Mouse (Mus musculus) midbrain, embryonic 16.5 days (tissue): ENCODE data around the gene Mllt11. TPM values are rescaled to one million over a fixed set of nuclear protein-coding genes. Genes with fewer than 3 reads are reported as not detected.
A peak's percentile ranks its signal among the peaks of the same experiment; 100 is the strongest.

Experiments used
- ATAC-seq: fragments of 200-750 bp; cut with Nextera tagmentation; 2 replicates; pipeline ENCODE4 v1.8.0; 2017; ENCODE audit warnings: moderate TSS enrichment
- H3K27ac ChIP-seq: fragments of 300-500 bp; sonication (generic); 2 replicates; pipeline ENCODE4 v1.5.1; 2014; ENCODE audit warnings: mild to moderate bottlenecking, low read length, mixed read lengths
- H3K27me3 ChIP-seq: fragments of 300-500 bp; sonication (generic); 2 replicates; pipeline ENCODE4 v1.6.1; 2014; ENCODE audit warnings: low read depth, low read length, mixed read lengths; ENCODE audit not compliant: control insufficient read depth, insufficient read depth
- H3K36me3 ChIP-seq: fragments of 300-500 bp; sonication (generic); 2 replicates; pipeline ENCODE4 v1.6.1; 2014; ENCODE audit warnings: mild to moderate bottlenecking, low read length, moderate library complexity, mixed read lengths; ENCODE audit not compliant: control insufficient read depth, insufficient read depth
- H3K4me1 ChIP-seq: fragments of 300-500 bp; sonication (generic); 2 replicates; pipeline ENCODE4 v1.6.1; 2014; ENCODE audit warnings: mild to moderate bottlenecking, low read length, mixed read lengths; ENCODE audit not compliant: control insufficient read depth, insufficient read depth
- H3K4me2 ChIP-seq: fragments of 300-500 bp; sonication (generic); 2 replicates; pipeline ENCODE4 v1.6.1; 2014; ENCODE audit warnings: mild to moderate bottlenecking, low read length, mixed read lengths
- H3K4me3 ChIP-seq: fragments of 300-500 bp; sonication (generic); 2 replicates; pipeline ENCODE4 v1.5.1; 2014; ENCODE audit warnings: low read depth, mild to moderate bottlenecking, low read length, moderate library complexity, mixed read lengths
- H3K9ac ChIP-seq: fragments of 300-500 bp; sonication (generic); 2 replicates; pipeline ENCODE4 v1.6.1; 2014; ENCODE audit warnings: low read depth, low read length, mixed read lengths
- H3K9me3 ChIP-seq: fragments of 300-500 bp; sonication (generic); replicated peaks from 2 replicates; pipeline ENCODE4 v1.6.1; 2014; ENCODE audit warnings: mild to moderate bottlenecking, low read length, mixed read lengths; ENCODE audit not compliant: control insufficient read depth, poor library complexity, severe bottlenecking
- WGBS: fragments of 180-500 bp; shearing (Covaris S2); extraction: QIAGEN DNeasy Blood & Tissue Kit; methylation state at CpG from one replicate; pipeline ENCODE4 v1.1.7; 2014; 5-methylcytosine and 5-hydroxymethylcytosine counted together
- polyA plus RNA-seq: library from polyadenylated mRNA; unstranded; fragments of >200 nt; fragmentation: Nextera tagmentation; extraction: Ambion mirVana; gene quantifications from 2 replicates; pipeline ENCODE4 v1.2.1, GENCODE M21; 2015

The Mllt11 gene
- polyA plus RNA-seq, 1 experiment from 2014 or later = 438 TPM

GRCm38 (mm10) chr3:95186100-95186499, 45.9 kb downstream of the Mllt11 start:
- WGBS = 93% methylated on average over 2 of the region's 2 CpGs
- no peaks in the 10 kb centered on the region for H3K4me1 ChIP-seq
- ATAC-seq = no peak
- H3K27ac ChIP-seq = no peak overlapping the region
- H3K27me3 ChIP-seq = no peaks in the 10 kb centered on the region
- H3K9ac ChIP-seq = no peak overlapping the region
- H3K36me3 ChIP-seq = peaks cover 16% of the 10 kb centered on the region
- H3K9me3 ChIP-seq = no peaks in the 10 kb centered on the region
- H3K4me2 ChIP-seq = no peak overlapping the region
- no peak overlapping the region for H3K4me3 ChIP-seq

GRCm38 (mm10) chr3:95184796-95185577, 47.0 kb downstream of the Mllt11 start:
- no peak for ATAC-seq
- H3K4me1 ChIP-seq = no peaks in the 10 kb centered on the region
- no peak overlapping the region for H3K27ac ChIP-seq
- no peaks in the 10 kb centered on the region for H3K9me3 ChIP-seq
- no peak overlapping the region for H3K9ac ChIP-seq
- no peaks in the 10 kb centered on the region for H3K27me3 ChIP-seq
- H3K4me3 ChIP-seq = no peak overlapping the region
- peaks cover 16% of the 10 kb centered on the region for H3K36me3 ChIP-seq
- WGBS = 95% methylated on average over 9 of the region's 9 CpGs
- no peak overlapping the region for H3K4me2 ChIP-seq

DNA sequence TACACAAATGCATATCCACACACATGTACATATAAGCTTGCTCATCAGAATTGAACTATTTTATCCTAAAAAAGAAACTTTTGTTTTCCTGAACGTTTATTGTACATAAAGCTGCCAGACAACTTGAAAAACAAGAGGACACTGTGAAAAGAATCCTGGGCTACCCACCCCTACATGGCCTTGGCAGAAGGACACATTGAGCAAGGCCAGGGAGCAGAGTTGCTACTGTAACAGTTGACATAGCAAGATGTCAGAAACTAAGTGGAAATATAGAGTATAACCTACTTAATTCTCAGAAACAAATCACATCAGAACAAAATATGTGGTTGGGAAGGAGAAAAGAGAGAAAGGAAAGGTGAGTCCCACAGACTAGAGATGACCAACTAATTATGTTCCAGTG, 50.1 kb downstream of the Mllt11 start:
- H3K4me3 ChIP-seq = no peak overlapping the region
- H3K36me3 ChIP-seq = peaks cover 3% of the 10 kb centered on the region; the same call in 1 of the 2 replicates
- H3K4me2 ChIP-seq = no peak overlapping the region
- no peak overlapping the region for H3K27ac ChIP-seq
- 58% methylated on average over 1 of the region's 1 CpGs for WGBS
- no peak overlapping the region for H3K9ac ChIP-seq
- no peaks in the 10 kb centered on the region for H3K4me1 ChIP-seq
- no peaks in the 10 kb centered on the region for H3K27me3 ChIP-seq
- no peaks in the 10 kb centered on the region for H3K9me3 ChIP-seq
- ATAC-seq = no peak

- Histone ChIP-seq H3K9ac (no peak overlapping the region), H3K9me3 (no peaks in the 10 kb centered on the region), H3K4me1 (no peaks in the 10 kb centered on the region), H3K4me2 (no peak overlapping the region), H3K36me3 (no peaks in the 10 kb centered on the region), H3K4me3 (no peak overlapping the region), H3K27me3 (no peaks in the 10 kb centered on the region), H3K27ac (no peak overlapping the region)
- WGBS = 72% methylated on average over 3 of the region's 3 CpGs
- ATAC-seq = no peak
Measured at GRCm38 (mm10) chr3:95179890-95180289, 52.1 kb downstream of the Mllt11 start.

DNA sequence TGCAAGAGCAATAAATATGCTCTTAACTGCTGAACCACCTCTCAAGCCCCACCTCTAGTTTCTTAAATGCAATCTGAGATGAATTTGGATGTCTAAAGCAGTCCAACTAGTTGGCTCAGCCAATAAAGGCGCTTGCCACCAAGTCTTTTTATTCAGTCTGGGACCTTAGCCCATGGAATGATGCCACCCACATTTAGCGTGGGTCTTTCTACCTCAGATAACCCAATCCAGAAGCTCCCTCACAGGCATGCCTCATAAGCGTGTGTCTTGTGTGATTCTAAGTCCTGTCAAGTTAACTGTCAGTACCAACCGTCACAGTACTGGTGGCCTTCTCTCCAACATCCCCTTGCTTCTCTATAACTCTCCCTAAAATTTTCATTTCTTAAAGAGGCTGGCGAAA, 53.0 kb downstream of the Mllt11 start:
- no peak overlapping the region for H3K27ac ChIP-seq
- H3K27me3 ChIP-seq = no peaks in the 10 kb centered on the region
- no peak overlapping the region for H3K4me2 ChIP-seq
- ATAC-seq = no peak
- WGBS = 88% methylated on average over 5 of the region's 5 CpGs
- 0 out of 2 replicates have a peak, but pooled peaks cover 1% of the 10 kb centered on the region for H3K4me1 ChIP-seq
- H3K9ac ChIP-seq = no peak overlapping the region
- H3K36me3 ChIP-seq = no peaks in the 10 kb centered on the region
- H3K4me3 ChIP-seq = no peak overlapping the region
- H3K9me3 ChIP-seq = no peaks in the 10 kb centered on the region

- Histone ChIP-seq H3K27ac (no peak overlapping the region), H3K4me1 (peaks cover 6% of the 10 kb centered on the region), H3K4me3 (no peak overlapping the region), H3K9me3 (no peaks in the 10 kb centered on the region), H3K9ac (no peak overlapping the region), H3K36me3 (peaks cover 4% of the 10 kb centered on the region; the same call in 1 of the 2 replicates), H3K27me3 (no peaks in the 10 kb centered on the region), H3K4me2 (no peak overlapping the region)
- no peak for ATAC-seq
- 84% methylated on average over 6 of the region's 6 CpGs for WGBS
Measured at GRCm38 (mm10) chr3:95177583-95177982, 54.4 kb downstream of the Mllt11 start.

DNA sequence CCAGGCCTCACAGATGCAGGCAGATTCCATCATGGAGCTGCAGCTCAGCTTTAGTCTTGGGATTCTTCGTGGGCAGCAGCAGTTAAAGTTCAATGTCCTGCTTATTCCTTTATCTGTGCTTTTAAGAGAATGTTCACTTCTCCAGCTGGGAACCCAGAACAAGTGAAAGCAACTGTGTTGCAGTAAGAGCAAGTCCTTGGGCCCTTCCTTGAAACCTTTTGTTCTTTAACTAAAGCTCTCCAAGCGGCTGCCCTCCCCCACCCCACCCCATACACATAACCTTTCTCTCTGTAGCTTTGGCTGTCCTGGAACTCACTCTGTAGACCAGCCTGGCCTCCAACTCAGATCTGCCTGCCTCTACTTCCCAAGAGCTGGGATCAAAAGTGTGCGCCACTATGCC, 55.5 kb downstream of the Mllt11 start:
- no peak overlapping the region for H3K27ac ChIP-seq
- no peak overlapping the region for H3K9ac ChIP-seq
- no peak overlapping the region for H3K4me2 ChIP-seq
- H3K4me1 ChIP-seq = peaks cover 6% of the 10 kb centered on the region
- ATAC-seq = no peak
- peaks cover 3% of the 10 kb centered on the region; the same call in 1 of the 2 replicates for H3K27me3 ChIP-seq
- H3K9me3 ChIP-seq = no peaks in the 10 kb centered on the region
- 51% methylated on average over 3 of the region's 3 CpGs for WGBS
- peaks cover 14% of the 10 kb centered on the region for H3K36me3 ChIP-seq
- no peak overlapping the region for H3K4me3 ChIP-seq

DNA sequence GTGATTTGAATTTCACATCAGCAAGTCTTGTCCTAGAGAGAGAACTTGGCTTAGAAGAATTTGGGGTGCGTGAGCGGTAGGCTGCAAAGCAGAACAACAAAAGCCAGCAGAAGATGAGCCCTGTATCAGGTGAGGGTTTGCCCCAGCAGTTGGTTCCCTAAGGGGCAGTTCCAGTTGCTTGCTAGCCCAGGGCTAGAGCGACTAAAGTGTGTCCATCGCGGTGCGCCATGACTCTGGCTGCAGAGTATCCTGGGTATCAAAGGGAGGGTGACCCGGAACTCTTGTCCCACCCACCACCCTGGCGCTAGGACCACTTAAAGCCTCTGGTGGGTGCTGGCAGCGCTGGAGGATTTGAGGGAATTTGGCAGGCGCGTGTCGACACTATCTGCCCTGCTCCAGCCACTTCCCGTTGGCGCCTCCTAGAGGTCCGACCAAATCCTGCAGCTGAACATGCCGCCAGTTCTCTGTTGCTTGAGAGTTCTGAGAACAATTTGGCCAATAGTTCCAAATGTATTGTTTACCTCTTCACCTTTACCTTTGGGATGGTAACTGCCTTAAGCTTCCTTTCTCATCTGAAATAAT, 57.9 kb downstream of the Mllt11 start:
- Histone ChIP-seq H3K9ac (no peak overlapping the region), H3K4me3 (no peak overlapping the region), H3K9me3 (no peaks in the 10 kb centered on the region), H3K4me1 (peaks cover 6% of the 10 kb centered on the region), H3K27me3 (peaks cover 11% of the 10 kb centered on the region), H3K27ac (no peak overlapping the region), H3K4me2 (peak overlapping the region; percentile 24; the same call in 1 of the 2 replicates), H3K36me3 (peaks cover 29% of the 10 kb centered on the region)
- ATAC-seq = peak; percentile 41
- 5% methylated on average over 16 of the region's 16 CpGs for WGBS

DNA sequence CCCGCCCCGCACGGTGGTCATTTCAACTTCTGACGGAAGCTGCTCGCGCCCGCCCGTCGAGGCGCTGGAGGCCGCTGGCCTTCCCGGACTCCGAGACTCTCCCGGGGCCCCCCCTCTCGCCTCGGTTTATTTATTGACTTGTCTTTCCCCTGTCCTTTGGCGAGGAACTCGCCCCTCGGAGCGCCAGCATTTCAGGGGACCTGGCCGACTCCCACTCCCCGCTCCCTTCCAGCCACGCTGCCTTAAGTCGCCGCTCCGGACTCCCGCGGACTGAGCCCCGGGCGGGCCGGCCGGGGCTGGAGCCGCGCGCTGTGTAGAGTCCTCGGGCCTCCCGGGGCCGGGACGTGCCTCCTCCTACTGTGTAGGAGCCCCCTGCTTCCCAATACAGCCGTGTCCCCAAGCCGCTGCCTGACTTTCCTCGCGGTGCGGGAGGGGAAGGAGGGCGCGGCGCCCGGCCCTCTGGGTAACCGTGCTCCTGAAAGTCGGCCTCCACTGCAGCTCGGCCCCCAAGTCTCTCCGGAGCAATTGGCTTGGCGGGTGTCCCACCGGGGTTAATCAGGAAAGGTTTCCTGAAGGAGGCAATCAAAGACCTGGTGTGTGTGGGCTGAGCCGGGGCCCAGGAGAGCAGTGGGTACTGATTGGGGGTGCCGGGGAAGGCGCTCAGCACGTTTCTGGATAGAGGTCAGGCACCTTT, 58.6 kb downstream of the Mllt11 start:
- Histone ChIP-seq H3K4me3 (peak overlapping the region; percentile 11; the same call in 1 of the 2 replicates), H3K9ac (0 out of 2 replicates have a peak overlapping the region, but pooled peaks have one; percentile 32), H3K9me3 (no peaks in the 10 kb centered on the region), H3K27ac (no peak overlapping the region), H3K4me2 (peak overlapping the region; percentile 24), H3K36me3 (peaks cover 36% of the 10 kb centered on the region), H3K4me1 (peaks cover 6% of the 10 kb centered on the region), H3K27me3 (peaks cover 16% of the 10 kb centered on the region)
- ATAC-seq = peak; percentile 30; the same call in 1 of the 2 replicates
- 5% methylated on average over 53 of the region's 58 CpGs for WGBS
